Mouse (Mus musculus) kidney, adult 2 months (tissue): ENCODE measurements around the gene Gm20431.

Source experiments
- CTCF ChIP-seq: fragments of 200-500 bp; conservative IDR thresholded peaks from 2 replicates; pipeline ENCODE4 v1.5.1; 2011; ENCODE audit warnings: low read depth, mild to moderate bottlenecking, control low read depth, low read length, moderate library complexity, mixed read lengths; ENCODE audit not compliant: insufficient read depth, insufficient read length
- POLR2A ChIP-seq: fragments of 200-500 bp; IDR thresholded peaks from one replicate; pipeline ENCODE4 v1.6.1; 2011; ENCODE audit warnings: low read depth, low read length, control low read depth

- TF ChIP-seq CTCF (no peak), POLR2A (no peak)
These were observed 30.9 kb downstream of the Gm20431 start for GRCm38 (mm10) chr2:167630421-167630820.
